Mouse (Mus musculus): ENCODE measurements around the gene Aamdc. TPM values are rescaled to one million over a fixed set of nuclear protein-coding genes. Genes with fewer than 3 reads are reported as not detected.

The Aamdc gene
- total and polyA plus RNA-seq, 3 experiments: 11.9 to 13.2 (median 12.2) TPM

- Histone ChIP-seq H3K27ac (ENCODE audit: insufficient read depth, low read depth) (no peak overlapping the region), H3K36me3 (replicated peaks in 1 of 2; ENCODE audit: control insufficient read depth in 1 of 2, insufficient read depth in 1 of 2, low read length in 1 of 2) (peaks cover 7 to 36% of the 10 kb centered on the region in 2 experiments), H3K4me2 (ENCODE audit: insufficient read depth, low read depth, poor library complexity, severe bottlenecking) (no peak overlapping the region), H3K9me3 (replicated peaks; ENCODE audit: low read length) (no peaks in the 10 kb centered on the region), H3K4me1 (ENCODE audit: control insufficient read depth in 1 of 2, insufficient read depth in 2 of 2) (peaks cover 0 to 28% of the 10 kb centered on the region in 2 experiments; a peak in 2 of 4 replicates), H3K4me3 (replicated peaks in 1 of 3; ENCODE audit: low read depth in 2 of 3, low read length in 2 of 3, poor library complexity in 1 of 3) (no peak overlapping the region), H3K79me2 (replicated peaks; ENCODE audit: control insufficient read depth, extremely low read depth, insufficient read depth, poor library complexity, severe bottlenecking) (peaks cover 28% of the 10 kb centered on the region; the same call in 1 of the 2 replicates), H3K27me3 (replicated peaks) (no peaks in the 10 kb centered on the region), H3K9ac (ENCODE audit: insufficient read depth, low read depth) (no peak overlapping the region)
- dilution Hi-C loops (cut with MboI; ENCODE audit: extremely low pct_ligation_motif_present, extremely low pct_unique_long_range_greater_than_20kb, low sequenced_read_pairs): no loop called here
- no peak for DNase-seq (ENCODE audit: extremely low read depth)
- TF ChIP-seq ZKSCAN1 (IDR thresholded peaks at IDR 0.05; ENCODE audit: borderline replicate concordance, low read depth, low read length) (no peak), POLR2A (IDR thresholded peaks at IDR 0.05; ENCODE audit: low read depth, low read length) (no peak), EP300 (IDR thresholded peaks at IDR 0.05; ENCODE audit: low read length) (no peak), HCFC1 (IDR thresholded peaks at IDR 0.05; ENCODE audit: low read depth, low read length) (no peak)
- in situ Hi-C loops (cut with MboI; ENCODE audit: low pct_ligation_motif_present, low pct_unique_long_range_greater_than_20kb, low sequenced_read_pairs): no loop called here
These were observed 42.0 kb upstream of the Aamdc start for GRCm38 (mm10) chr7:97621346-97621745.

DNA sequence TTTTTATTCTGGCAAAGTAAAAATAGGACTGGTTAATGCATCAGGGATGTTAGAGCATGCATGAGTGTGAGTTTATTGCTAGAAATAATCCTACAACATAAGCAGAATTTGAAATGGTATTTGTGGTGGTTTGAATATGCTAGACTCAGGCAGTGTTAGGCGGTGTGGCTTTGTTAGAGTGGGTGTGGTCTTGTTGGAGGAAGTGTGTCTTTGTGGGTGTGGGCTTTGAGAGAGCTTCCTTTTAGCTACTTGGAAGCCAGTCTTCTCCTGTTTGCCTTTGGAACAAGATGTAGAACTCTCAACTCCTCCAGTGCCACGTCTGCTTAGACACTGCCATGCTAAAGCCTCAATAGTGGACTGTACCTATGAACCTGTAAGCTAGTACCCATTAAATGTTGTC is 19.3 kb upstream of the Aamdc start:
- TF ChIP-seq MXI1 (IDR thresholded peaks at IDR 0.05; ENCODE audit: low read depth, low read length): no peak
- TF ChIP-seq RAD21 (IDR thresholded peaks at IDR 0.05; ENCODE audit: low read depth, low read length): no peak
- TF ChIP-seq SMC3 (IDR thresholded peaks at IDR 0.05; ENCODE audit: low read depth, low read length): no peak
- no peak for TF ChIP-seq NELFE (IDR thresholded peaks at IDR 0.05; ENCODE audit: low read depth, low read length)
- no peak for TF ChIP-seq BHLHE40 (IDR thresholded peaks at IDR 0.05; ENCODE audit: low read depth, low read length)
- no peak for TF ChIP-seq CHD1 (IDR thresholded peaks at IDR 0.05; ENCODE audit: low read depth, low read length)
- TF ChIP-seq GABPA (IDR thresholded peaks at IDR 0.05; ENCODE audit: insufficient replicate concordance, low read depth, low read length): no peak
- TF ChIP-seq JUND (conservative IDR thresholded peaks at IDR 0.05; ENCODE audit: low read depth, low read length): no peak
- no peak for TF ChIP-seq MYC (IDR thresholded peaks at IDR 0.05; ENCODE audit: low read depth, low read length)
- no peak for TF ChIP-seq USF2 (conservative IDR thresholded peaks at IDR 0.05; ENCODE audit: low read depth, low read length)
- no peak for TF ChIP-seq MAFK (IDR thresholded peaks at IDR 0.05; ENCODE audit: insufficient replicate concordance, low read length)
- TF ChIP-seq PAX5 (IDR thresholded peaks at IDR 0.05; ENCODE audit: low read length): no peak
- Histone ChIP-seq H3K4me3 (replicated peaks in 1 of 3; ENCODE audit: low read depth in 2 of 3, low read length in 2 of 3, poor library complexity in 1 of 3) (no peak overlapping the region), H3K79me2 (replicated peaks; ENCODE audit: control insufficient read depth, extremely low read depth, insufficient read depth, poor library complexity, severe bottlenecking) (peaks cover 30% of the 10 kb centered on the region), H3K9me3 (replicated peaks; ENCODE audit: low read length) (no peaks in the 10 kb centered on the region), H3K4me1 (ENCODE audit: control insufficient read depth in 1 of 2, insufficient read depth in 2 of 2) (peaks cover 4 to 15% of the 10 kb centered on the region in 2 experiments; a peak in 1 of 4 replicates), H3K36me3 (replicated peaks in 1 of 2; ENCODE audit: control insufficient read depth in 1 of 2, insufficient read depth in 1 of 2, low read length in 1 of 2) (peaks cover 4 to 24% of the 10 kb centered on the region in 2 experiments), H3K27me3 (replicated peaks) (no peaks in the 10 kb centered on the region), H3K27ac (ENCODE audit: insufficient read depth, low read depth) (no peak overlapping the region), H3K9ac (ENCODE audit: insufficient read depth, low read depth) (no peak overlapping the region), H3K4me2 (ENCODE audit: insufficient read depth, low read depth, poor library complexity, severe bottlenecking) (no peak overlapping the region)
- DNase-seq (ENCODE audit: extremely low read depth): no peak
- dilution Hi-C loops (cut with MboI; ENCODE audit: extremely low pct_ligation_motif_present, extremely low pct_unique_long_range_greater_than_20kb, low sequenced_read_pairs): no loop called here
- in situ Hi-C loops (cut with MboI; ENCODE audit: low pct_ligation_motif_present, low pct_unique_long_range_greater_than_20kb, low sequenced_read_pairs): no loop called here

Data from CH12.LX (cell line).